Mouse (Mus musculus): ENCODE measurements around the gene Gtf3c5.

The Gtf3c5 gene

GRCm38 (mm10) chr2:28569903-28570302 lies 13.6 kb downstream of the Gtf3c5 start:
- no peak for DNase-seq (ENCODE audit: low read depth, low spot score)

- no peak for DNase-seq (ENCODE audit: low read depth, low spot score)
Observed at GRCm38 (mm10) chr2:28566545-28566944, 17.0 kb downstream of the Gtf3c5 start.

GRCm38 (mm10) chr2:28564380-28564779 lies 19.2 kb downstream of the Gtf3c5 start:
- no peak for DNase-seq (ENCODE audit: low read depth, low spot score)

- no peak for DNase-seq (ENCODE audit: low read depth, low spot score)
Observed at GRCm38 (mm10) chr2:28563830-28564229, 19.7 kb downstream of the Gtf3c5 start.

GRCm38 (mm10) chr2:28563303-28563702 lies 20.2 kb downstream of the Gtf3c5 start, which contains the start of gene Cel:
TSS of gene Cel (minus strand) at chr2:28563403.
- no peak for DNase-seq (ENCODE audit: low read depth, low spot score)

GRCm38 (mm10) chr2:28557452-28557851 lies 26.1 kb downstream of the Gtf3c5 start:
- no peak for DNase-seq (ENCODE audit: low read depth, low spot score)

GRCm38 (mm10) chr2:28552301-28552700 lies 31.2 kb downstream of the Gtf3c5 start:
- DNase-seq (ENCODE audit: low read depth, low spot score): no peak

GRCm38 (mm10) chr2:28549157-28549556 lies 34.4 kb downstream of the Gtf3c5 start:
- no peak for DNase-seq (ENCODE audit: low read depth, low spot score)

- peak; percentile 67 for DNase-seq (ENCODE audit: low read depth, low spot score)
Observed at GRCm38 (mm10) chr2:28547237-28548172, 36.0 kb downstream of the Gtf3c5 start.

- DNase-seq (ENCODE audit: low read depth, low spot score): no peak
Observed at GRCm38 (mm10) chr2:28546560-28546959, 37.0 kb downstream of the Gtf3c5 start.

- no peak for DNase-seq (ENCODE audit: low read depth, low spot score)
Observed at GRCm38 (mm10) chr2:28545976-28546375, 37.6 kb downstream of the Gtf3c5 start.

GRCm38 (mm10) chr2:28543894-28544293 lies 39.7 kb downstream of the Gtf3c5 start:
- DNase-seq (ENCODE audit: low read depth, low spot score): no peak

- DNase-seq (ENCODE audit: low read depth, low spot score): no peak
Observed at GRCm38 (mm10) chr2:28540587-28541227, 42.8 kb downstream of the Gtf3c5 start.

GRCm38 (mm10) chr2:28539949-28540348 lies 43.6 kb downstream of the Gtf3c5 start:
- DNase-seq (ENCODE audit: low read depth, low spot score): no peak

- no peak for DNase-seq (ENCODE audit: low read depth, low spot score)
Observed at GRCm38 (mm10) chr2:28539206-28539605, 44.3 kb downstream of the Gtf3c5 start.

GRCm38 (mm10) chr2:28538817-28539128 lies 44.8 kb downstream of the Gtf3c5 start:
- no peak for DNase-seq (ENCODE audit: low read depth, low spot score)

- DNase-seq (ENCODE audit: low read depth, low spot score): no peak
Observed at GRCm38 (mm10) chr2:28537995-28538816, 45.3 kb downstream of the Gtf3c5 start.

- no peak for DNase-seq (ENCODE audit: low read depth, low spot score)
Observed at GRCm38 (mm10) chr2:28537634-28537920, 46.0 kb downstream of the Gtf3c5 start.

- no peak for DNase-seq (ENCODE audit: low read depth, low spot score)
Observed at GRCm38 (mm10) chr2:28536766-28537633, 46.6 kb downstream of the Gtf3c5 start.

GRCm38 (mm10) chr2:28536166-28536565 lies 47.4 kb downstream of the Gtf3c5 start:
- no peak for DNase-seq (ENCODE audit: low read depth, low spot score)

GRCm38 (mm10) chr2:28535650-28536049 lies 47.9 kb downstream of the Gtf3c5 start:
- DNase-seq (ENCODE audit: low read depth, low spot score): no peak

- no peak for DNase-seq (ENCODE audit: low read depth, low spot score)
Observed at GRCm38 (mm10) chr2:28535263-28535540, 48.3 kb downstream of the Gtf3c5 start.

All from embryo, embryonic 11.5 days (tissue).